In the genomic region with DNA sequence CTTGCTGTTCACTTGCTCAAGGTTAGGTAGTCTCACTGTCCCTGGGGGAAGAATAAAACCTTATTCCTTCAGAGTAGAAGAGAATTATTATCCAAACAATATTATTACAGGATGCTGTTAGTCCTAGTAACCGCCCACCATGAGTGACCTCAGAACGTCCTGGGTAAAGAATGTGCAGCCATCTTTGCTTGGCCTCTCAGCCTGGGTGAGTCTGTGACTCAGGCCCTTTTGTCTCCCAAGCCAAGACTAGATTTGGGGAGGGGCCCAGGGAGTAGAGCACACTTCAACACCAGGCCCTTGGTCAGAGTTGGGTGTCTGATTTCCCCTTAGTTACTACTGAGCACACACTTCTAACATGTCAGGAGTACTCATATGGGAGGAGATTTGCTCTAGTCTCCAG, we compare ENCODE assay signal across 21 mouse cellular contexts. TPM values are rescaled to one million over a fixed set of nuclear protein-coding genes. Genes with fewer than 3 reads are reported as not detected.
"Had no signal": no experiment of that assay in that cellular context is flagged by ENCODE, and none has a peak within 500 bp of the region (broad histone marks: within the 10 kb centered on the region; RNA-seq: fewer than 3 reads in every experiment).

No protein-coding gene starts in this region.

- H3K9ac ChIP-seq: lung, embryonic 14.5 days; midbrain, embryonic 12.5 days; neural tube, embryonic 13.5 days; neural tube, embryonic 15.5 days had no signal

- DNase-seq: lung, adult 18-20 months; lung, embryonic 14.5 days; lung, postnatal 10 days; lung, postnatal 4 days; midbrain, embryonic 14.5 days; retina, postnatal 1 day; right cerebral cortex, adult 18-20 months; right cerebral cortex, postnatal 25 days; right cerebral cortex, postnatal 4 days; spleen, adult 18-20 months; thymus, adult 18-20 months; thymus, postnatal 14 days; thymus, postnatal 36 days had no signal

- H3K4me1 ChIP-seq: midbrain, embryonic 12.5 days; neural tube, embryonic 15.5 days had no signal

- H3K27ac ChIP-seq: midbrain, embryonic 10.5 days; midbrain, embryonic 12.5 days; neural tube, embryonic 13.5 days; neural tube, embryonic 15.5 days had no signal

- H3K36me3 ChIP-seq: midbrain, embryonic 10.5 days; midbrain, embryonic 12.5 days; neural tube, embryonic 13.5 days; neural tube, embryonic 15.5 days had no signal

- H3K27me3 ChIP-seq: midbrain, embryonic 12.5 days; neural tube, embryonic 13.5 days; neural tube, embryonic 15.5 days had no signal

- H3K4me3 ChIP-seq: midbrain, embryonic 10.5 days; midbrain, embryonic 12.5 days; myocyte; neural tube, embryonic 13.5 days; neural tube, embryonic 15.5 days had no signal

- ATAC-seq: midbrain, embryonic 16.5 days had no signal

- H3K9me3 ChIP-seq: midbrain, embryonic 10.5 days; midbrain, embryonic 12.5 days; neural tube, embryonic 13.5 days; neural tube, embryonic 15.5 days had no signal

- H3K4me2 ChIP-seq: lung, embryonic 14.5 days; midbrain, embryonic 12.5 days; neural tube, embryonic 13.5 days; neural tube, embryonic 15.5 days had no signal

RNA-seq across cellular contexts. Expression of a gene that starts 12.5 kb away (rescaled TPM):
- total RNA-seq: megakaryocyte, adult 5-6 weeks; megakaryocyte-erythroid progenitor cell, adult 5-6 weeks had no signal
- polyA plus RNA-seq: midbrain, embryonic 12.5 days had no signal

RNA-seq across cellular contexts. Expression of a gene that starts 32.8 kb away (rescaled TPM):
- total RNA-seq: megakaryocyte, adult 5-6 weeks; megakaryocyte-erythroid progenitor cell, adult 5-6 weeks had no signal
- polyA plus RNA-seq: lung, embryonic 14.5 days had no signal
